Mouse (Mus musculus): ENCODE measurements around the gene Nifk.

Gene Nifk

GRCm38 (mm10) chr1:118321661-118322201 is at the start of gene Nifk:
Nifk (plus strand) TSS chr1:118321839.
- peaks cover 2% of the 10 kb centered on the region; the same call in 1 of the 2 replicates for H3K36me3 ChIP-seq (ENCODE audit: control insufficient read depth, insufficient read depth, low read length, poor library complexity, severe bottlenecking)
- DNase-seq (ENCODE audit: low read depth, low spot score): peak; percentile 97
- H3K27me3 ChIP-seq (ENCODE audit: control insufficient read depth, insufficient read depth, low read length, poor library complexity, severe bottlenecking): no peaks in the 10 kb centered on the region

GRCm38 (mm10) chr1:118275139-118275538 is 46.5 kb upstream of the Nifk start:
- Histone ChIP-seq H3K36me3 (ENCODE audit: control insufficient read depth, insufficient read depth, low read length, poor library complexity, severe bottlenecking) (no peaks in the 10 kb centered on the region), H3K27me3 (ENCODE audit: control insufficient read depth, insufficient read depth, low read length, poor library complexity, severe bottlenecking) (no peaks in the 10 kb centered on the region)
- DNase-seq (ENCODE audit: low read depth, low spot score): peak; percentile 5

- H3K27me3 ChIP-seq (ENCODE audit: control insufficient read depth, insufficient read depth, low read length, poor library complexity, severe bottlenecking): no peaks in the 10 kb centered on the region
- no peak for DNase-seq (ENCODE audit: low read depth, low spot score)
Measured at GRCm38 (mm10) chr1:118292291-118292690, 29.3 kb upstream of the Nifk start.

GRCm38 (mm10) chr1:118294192-118294591 is 27.4 kb upstream of the Nifk start:
- no peak for DNase-seq (ENCODE audit: low read depth, low spot score)
- no peaks in the 10 kb centered on the region for H3K27me3 ChIP-seq (ENCODE audit: control insufficient read depth, insufficient read depth, low read length, poor library complexity, severe bottlenecking)
- H3K36me3 ChIP-seq (ENCODE audit: control insufficient read depth, insufficient read depth, low read length, poor library complexity, severe bottlenecking): peaks cover 5% of the 10 kb centered on the region; the same call in 1 of the 2 replicates

More at GRCm38 (mm10) chr1:118292291-118292690, 29.3 kb upstream of the Nifk start:
- H3K36me3 ChIP-seq (ENCODE audit: control insufficient read depth, insufficient read depth, low read length, poor library complexity, severe bottlenecking): peaks cover 2% of the 10 kb centered on the region; the same call in 1 of the 2 replicates

- DNase-seq (ENCODE audit: low read depth, low spot score): no peak
- Histone ChIP-seq H3K36me3 (ENCODE audit: control insufficient read depth, insufficient read depth, low read length, poor library complexity, severe bottlenecking) (peaks cover 5% of the 10 kb centered on the region), H3K27me3 (ENCODE audit: control insufficient read depth, insufficient read depth, low read length, poor library complexity, severe bottlenecking) (no peaks in the 10 kb centered on the region)
Measured at GRCm38 (mm10) chr1:118294826-118295225, 26.8 kb upstream of the Nifk start.

GRCm38 (mm10) chr1:118296673-118297072 is 25.0 kb upstream of the Nifk start:
- peaks cover 5% of the 10 kb centered on the region for H3K36me3 ChIP-seq (ENCODE audit: control insufficient read depth, insufficient read depth, low read length, poor library complexity, severe bottlenecking)
- no peak for DNase-seq (ENCODE audit: low read depth, low spot score)
- H3K27me3 ChIP-seq (ENCODE audit: control insufficient read depth, insufficient read depth, low read length, poor library complexity, severe bottlenecking): no peaks in the 10 kb centered on the region

- DNase-seq (ENCODE audit: low read depth, low spot score): no peak
- H3K27me3 ChIP-seq (ENCODE audit: control insufficient read depth, insufficient read depth, low read length, poor library complexity, severe bottlenecking): no peaks in the 10 kb centered on the region
- peaks cover 8% of the 10 kb centered on the region for H3K36me3 ChIP-seq (ENCODE audit: control insufficient read depth, insufficient read depth, low read length, poor library complexity, severe bottlenecking)
Measured at GRCm38 (mm10) chr1:118297719-118298118, 23.9 kb upstream of the Nifk start.

- DNase-seq (ENCODE audit: low read depth, low spot score): peak; percentile 87
- Histone ChIP-seq H3K36me3 (ENCODE audit: control insufficient read depth, insufficient read depth, low read length, poor library complexity, severe bottlenecking) (no peaks in the 10 kb centered on the region), H3K27me3 (ENCODE audit: control insufficient read depth, insufficient read depth, low read length, poor library complexity, severe bottlenecking) (no peaks in the 10 kb centered on the region)
Measured at GRCm38 (mm10) chr1:118310780-118311621, 10.6 kb upstream of the Nifk start.

- H3K36me3 ChIP-seq (ENCODE audit: control insufficient read depth, insufficient read depth, low read length, poor library complexity, severe bottlenecking): no peaks in the 10 kb centered on the region
- DNase-seq (ENCODE audit: low read depth, low spot score): peak; percentile 20
- H3K27me3 ChIP-seq (ENCODE audit: control insufficient read depth, insufficient read depth, low read length, poor library complexity, severe bottlenecking): no peaks in the 10 kb centered on the region
Measured at GRCm38 (mm10) chr1:118311622-118312326, 9.9 kb upstream of the Nifk start, which contains the start of gene Tsn. Tsn (minus strand) TSS chr1:118311739.

GRCm38 (mm10) chr1:118320696-118321095 is 943 bp upstream of the Nifk start:
- DNase-seq (ENCODE audit: low read depth, low spot score): peak; percentile 58
- Histone ChIP-seq H3K36me3 (ENCODE audit: control insufficient read depth, insufficient read depth, low read length, poor library complexity, severe bottlenecking) (peaks cover 2% of the 10 kb centered on the region; the same call in 1 of the 2 replicates), H3K27me3 (ENCODE audit: control insufficient read depth, insufficient read depth, low read length, poor library complexity, severe bottlenecking) (no peaks in the 10 kb centered on the region)

GRCm38 (mm10) chr1:118334749-118335713 is 13.4 kb downstream of the Nifk start:
- DNase-seq (ENCODE audit: low read depth, low spot score): no peak
- Histone ChIP-seq H3K27me3 (ENCODE audit: control insufficient read depth, insufficient read depth, low read length, poor library complexity, severe bottlenecking) (no peaks in the 10 kb centered on the region), H3K36me3 (ENCODE audit: control insufficient read depth, insufficient read depth, low read length, poor library complexity, severe bottlenecking) (peaks cover 2% of the 10 kb centered on the region)

- Histone ChIP-seq H3K27me3 (ENCODE audit: control insufficient read depth, insufficient read depth, low read length, poor library complexity, severe bottlenecking) (no peaks in the 10 kb centered on the region), H3K36me3 (ENCODE audit: control insufficient read depth, insufficient read depth, low read length, poor library complexity, severe bottlenecking) (peaks cover 2% of the 10 kb centered on the region)
- peak; percentile 45 for DNase-seq (ENCODE audit: low read depth, low spot score)
Measured at GRCm38 (mm10) chr1:118335847-118336246, 14.2 kb downstream of the Nifk start.

- no peaks in the 10 kb centered on the region for H3K27me3 ChIP-seq (ENCODE audit: control insufficient read depth, insufficient read depth, low read length, poor library complexity, severe bottlenecking)
- no peak for DNase-seq (ENCODE audit: low read depth, low spot score)
- H3K36me3 ChIP-seq (ENCODE audit: control insufficient read depth, insufficient read depth, low read length, poor library complexity, severe bottlenecking): peaks cover 2% of the 10 kb centered on the region; the same call in 1 of the 2 replicates
Measured at GRCm38 (mm10) chr1:118337921-118338320, 16.3 kb downstream of the Nifk start.
